Mouse (Mus musculus) brain, embryonic 14.5 days (tissue): ENCODE data around the gene Flrt1. TPM values are rescaled to one million over a fixed set of nuclear protein-coding genes. Genes with fewer than 3 reads are reported as not detected.
"Not testable (repeated sequence)": the region's sequence is repeated elsewhere in the genome, so short reads cannot be mapped to it uniquely, and the experiment has no call there.

ENCODE experiments used
- DNase-seq: peaks from one replicate; pipeline ENCODE4 v3.0.0-alpha.2; 2011; ENCODE audit warnings: low read depth
- CTCF ChIP-seq: fragments of 200-500 bp; IDR thresholded peaks from 2 replicates; pipeline ENCODE4 v1.5.1; 2012; ENCODE audit warnings: inconsistent platforms, mild to moderate bottlenecking, moderate library complexity, borderline replicate concordance; ENCODE audit not compliant: insufficient read depth, insufficient read length; ENCODE audit errors: extremely low read depth
- POLR2A ChIP-seq: fragments of 200-500 bp; IDR thresholded peaks from 2 replicates; pipeline ENCODE4 v1.6.1; 2012; ENCODE audit warnings: mild to moderate bottlenecking, inconsistent platforms, borderline replicate concordance; ENCODE audit not compliant: poor library complexity, insufficient read depth, insufficient read length, severe bottlenecking; ENCODE audit errors: extremely low read depth
- polyA plus RNA-seq: library from polyadenylated mRNA; depleted of rRNA; stranded (reverse); fragments of >200 nt; gene quantifications from 2 replicates; pipeline ENCODE4 v1.2.3, GENCODE M21; 2012

The Flrt1 gene
- polyA plus RNA-seq, 1 experiment, result 4.3 TPM

GRCm38 (mm10) chr19:7090369-7091064 is 15.0 kb downstream of the Flrt1 start:
- DNase-seq, result peak; percentile 87
- no peak for TF ChIP-seq CTCF
- TF ChIP-seq POLR2A, result no peak

DNA sequence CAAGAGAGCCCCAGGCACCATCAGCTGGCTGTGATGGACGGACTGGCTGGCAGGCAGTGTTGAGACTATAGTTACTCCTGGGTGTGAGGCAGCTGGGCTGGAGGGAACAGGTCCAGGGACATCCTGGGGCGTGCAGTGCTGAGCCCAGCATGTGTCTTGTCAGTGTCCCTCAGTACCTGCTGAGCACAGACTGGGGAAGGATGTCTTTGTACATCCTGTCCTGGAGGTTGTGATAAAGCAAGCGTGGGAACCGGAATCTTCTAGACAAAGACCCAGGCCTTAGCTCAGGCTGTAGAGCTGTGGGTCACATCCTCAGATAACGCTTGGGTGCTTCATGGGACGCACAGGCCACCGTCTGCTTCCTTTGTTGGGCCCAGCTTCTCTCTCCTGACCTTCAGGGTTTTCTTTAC is 15.7 kb downstream of the Flrt1 start:
- TF ChIP-seq CTCF (no peak), POLR2A (no peak)
- no peak for DNase-seq

DNA sequence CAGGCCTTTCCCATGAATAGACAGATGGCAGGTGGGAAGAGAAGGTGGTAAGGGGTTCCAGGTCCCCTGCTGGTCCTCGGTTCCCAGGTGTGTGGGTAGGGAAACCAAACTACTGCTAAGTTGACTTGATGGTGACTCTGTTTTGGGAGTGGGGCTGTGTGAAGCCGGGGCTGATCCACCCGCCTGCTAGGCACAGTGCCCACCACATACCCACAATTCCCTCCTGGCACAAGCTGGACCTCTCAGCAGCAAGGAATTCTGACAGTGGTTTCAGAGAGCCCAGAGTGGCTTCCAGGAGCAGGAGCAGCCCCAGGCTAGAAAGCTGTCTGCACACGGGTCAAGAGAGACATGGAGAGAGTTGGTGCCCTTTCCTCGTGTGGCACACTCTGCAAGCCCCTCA is 16.5 kb downstream of the Flrt1 start:
- no peak for DNase-seq
- no peak for TF ChIP-seq CTCF
- no peak for TF ChIP-seq POLR2A

DNA sequence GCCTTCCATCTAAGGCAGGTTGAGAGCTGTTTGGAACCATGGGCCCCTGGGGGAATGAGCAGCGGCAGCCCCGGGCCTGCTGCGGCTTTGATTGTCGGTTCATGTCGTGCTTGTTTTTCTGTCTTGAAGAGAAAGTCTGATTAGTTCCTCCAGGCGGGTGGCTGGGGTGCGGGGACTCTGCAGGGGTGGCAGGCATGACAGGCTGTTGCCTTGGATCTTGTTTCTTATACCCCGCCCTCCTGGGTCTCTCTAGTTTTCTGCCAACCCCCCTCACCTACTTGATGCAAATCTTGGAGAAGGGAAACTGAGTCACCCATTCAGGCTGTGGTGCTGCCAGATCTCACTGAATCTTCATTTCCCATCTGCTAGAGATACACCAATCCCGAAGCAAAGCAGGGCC is 17.0 kb downstream of the Flrt1 start:
- DNase-seq, result no peak
- TF ChIP-seq POLR2A (no peak), CTCF (no peak)

- TF ChIP-seq CTCF (no peak), POLR2A (no peak)
- DNase-seq, result peak; percentile 83
Observed at GRCm38 (mm10) chr19:7084734-7085133, 20.8 kb downstream of the Flrt1 start.

DNA sequence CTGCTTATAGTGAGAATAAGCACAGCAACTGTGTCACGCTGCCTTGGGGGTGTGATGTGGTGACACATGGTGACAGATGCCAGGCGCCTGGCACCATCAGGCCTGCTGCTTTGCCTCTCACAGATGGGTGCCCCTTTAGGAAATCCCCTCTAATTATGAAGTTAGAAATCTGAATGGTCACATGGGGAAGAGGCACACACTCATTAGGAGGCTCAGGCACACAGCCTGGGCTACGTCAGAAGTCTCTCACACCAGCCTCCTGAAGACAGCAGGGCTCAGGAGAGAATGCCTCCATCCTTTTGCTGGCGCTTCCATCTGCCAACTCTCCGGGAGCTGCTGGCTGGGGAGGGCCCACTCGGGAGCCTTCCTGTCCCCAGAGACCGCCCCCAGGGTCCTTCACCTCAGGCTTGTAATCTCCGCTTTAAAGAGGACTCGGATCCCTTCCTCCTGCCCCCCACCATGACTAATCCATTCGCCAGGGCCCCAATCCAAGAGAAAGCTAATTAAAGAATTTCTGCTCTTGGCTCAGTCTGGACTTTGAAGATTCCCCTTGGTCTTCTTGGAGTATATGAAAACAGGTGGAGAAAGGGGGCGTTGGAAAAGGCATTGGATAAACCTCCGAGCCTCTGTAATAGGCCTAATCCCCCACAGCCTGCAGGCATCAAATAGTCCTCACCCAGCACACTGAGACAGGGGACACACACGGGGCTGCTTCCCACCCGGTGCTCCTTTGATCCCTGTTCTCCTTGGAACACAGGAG is 22.3 kb downstream of the Flrt1 start:
- TF ChIP-seq POLR2A (no peak), CTCF (no peak)
- peak; percentile 94 for DNase-seq

DNA sequence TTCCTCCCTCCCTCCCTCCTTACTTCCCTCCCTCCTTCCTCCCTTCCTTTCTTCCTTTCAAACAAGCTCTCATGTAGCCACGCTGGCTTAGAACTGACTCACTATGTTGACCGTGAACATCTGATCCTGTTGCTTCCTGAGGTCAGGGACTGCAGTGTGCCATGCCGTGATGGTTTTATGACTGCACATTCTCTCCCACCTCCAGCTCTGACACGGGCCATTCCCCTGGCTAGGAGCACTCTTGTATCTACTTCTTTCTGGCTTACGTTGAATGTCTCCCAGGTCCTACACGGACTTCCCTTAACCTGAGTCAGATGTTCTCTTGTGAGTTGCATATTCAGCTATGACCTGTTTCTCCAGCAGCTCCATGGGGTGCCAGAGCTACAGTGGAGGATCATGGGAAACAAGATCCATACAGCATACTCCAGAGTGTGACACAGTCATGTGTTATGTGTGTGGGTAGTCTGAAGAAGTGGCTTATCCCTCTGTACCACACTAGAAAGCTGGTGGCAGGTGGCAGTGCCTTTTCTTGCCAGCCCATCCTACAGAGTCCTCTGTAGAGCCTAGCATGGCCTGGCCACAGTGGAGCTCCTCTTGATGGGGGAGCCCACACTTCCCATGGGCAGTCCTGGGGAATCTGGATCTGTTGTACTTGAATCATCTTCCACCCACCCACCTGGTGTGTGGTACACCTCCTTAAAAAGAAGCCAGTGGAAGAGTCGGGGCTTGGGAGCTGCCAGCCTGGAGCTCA is 23.8 kb downstream of the Flrt1 start:
- TF ChIP-seq CTCF (no peak), POLR2A (no peak)

DNA sequence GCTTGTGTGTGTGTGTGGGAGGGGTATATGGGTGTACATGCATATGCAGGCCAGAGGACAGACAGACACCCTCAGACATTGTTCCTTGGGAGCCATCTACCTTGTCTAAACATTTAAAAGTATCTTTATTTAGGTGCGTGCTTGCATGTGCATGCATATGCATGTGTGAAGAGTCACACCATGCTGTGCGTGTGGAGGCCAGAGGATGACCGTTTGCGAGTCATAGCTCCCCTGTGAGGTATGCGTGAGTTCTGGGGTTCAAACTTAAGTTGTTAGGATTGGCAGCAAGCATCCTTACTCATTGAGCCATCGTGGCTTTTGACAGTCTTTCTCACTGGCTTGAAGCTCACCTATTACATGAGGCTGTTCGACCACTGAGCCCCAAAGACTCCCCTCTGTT is 27.3 kb downstream of the Flrt1 start:
- no peak for TF ChIP-seq POLR2A
- no peak for TF ChIP-seq CTCF

More for the DNA sequence above, 23.8 kb downstream of the Flrt1 start:
- no peak for DNase-seq

DNA sequence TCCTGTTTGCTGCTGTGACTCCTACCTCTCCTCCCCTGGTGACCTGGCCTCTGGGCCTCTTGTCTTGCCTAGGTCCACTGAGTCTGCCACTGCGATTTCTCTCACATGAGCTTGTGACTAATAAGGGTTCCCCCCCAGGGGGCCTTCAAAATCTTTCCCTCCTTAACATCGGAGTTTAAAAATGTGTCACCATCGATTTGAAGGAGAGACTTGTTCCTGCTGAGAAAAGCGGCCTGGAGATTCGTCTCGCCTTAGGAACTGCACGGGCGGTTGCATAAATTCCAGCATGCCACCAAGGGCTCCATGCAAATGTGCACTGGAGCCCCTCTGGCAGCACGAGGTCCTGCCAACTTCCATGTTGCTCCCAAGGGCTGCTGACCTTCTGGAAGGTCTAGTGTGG is 27.9 kb downstream of the Flrt1 start:
- no peak for DNase-seq

More for the DNA sequence above, 27.3 kb downstream of the Flrt1 start:
- no peak for DNase-seq

GRCm38 (mm10) chr19:7075336-7075735 is 30.2 kb downstream of the Flrt1 start:
- DNase-seq, result not testable (repeated sequence)

More for the DNA sequence above, 27.9 kb downstream of the Flrt1 start:
- TF ChIP-seq CTCF (no peak), POLR2A (no peak)

GRCm38 (mm10) chr19:7073997-7074781 is 31.3 kb downstream of the Flrt1 start:
- peak; percentile 67 for DNase-seq
- TF ChIP-seq POLR2A (no peak), CTCF (no peak)

DNA sequence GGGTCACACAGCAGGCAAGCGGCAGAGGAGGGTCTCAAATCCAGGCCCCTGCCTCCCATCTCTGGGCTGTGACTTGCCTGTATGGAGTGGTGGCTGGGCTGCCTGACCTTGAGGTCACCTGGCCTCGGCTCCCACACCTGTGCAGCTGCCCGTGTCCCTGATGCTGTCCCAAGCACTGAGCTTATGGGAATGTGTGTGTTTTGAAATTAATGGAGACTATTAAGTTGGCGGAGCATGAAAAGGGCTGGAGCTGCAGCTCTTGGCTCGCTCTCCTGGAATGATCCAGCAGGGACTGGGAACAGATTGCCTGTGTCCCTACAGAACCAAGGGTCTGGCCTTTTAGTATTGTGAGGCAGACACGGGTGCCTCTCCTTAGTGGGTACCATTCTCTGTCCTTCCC is 33.3 kb downstream of the Flrt1 start:
- DNase-seq, result no peak
- no peak for TF ChIP-seq POLR2A
- no peak for TF ChIP-seq CTCF
